Mouse (Mus musculus) gastrocnemius, postnatal 10 days (tissue): ENCODE measurements around the gene Atxn1. TPM values are rescaled to one million over a fixed set of nuclear protein-coding genes. Genes with fewer than 3 reads are reported as not detected.

ENCODE experiments used
- DNase-seq: peaks from one replicate; pipeline ENCODE4 v3.0.0; 2021; ENCODE audit warnings: mixed read lengths
- total RNA-seq, 2 experiments: library from RNA; stranded (reverse); gene quantifications; 2 replicates each; pipeline ENCODE4 v1.2.3; 2021

Atxn1 gene
- total RNA-seq, 2 experiments from 2014 or later = 27.7 to 33.5 TPM

DNA sequence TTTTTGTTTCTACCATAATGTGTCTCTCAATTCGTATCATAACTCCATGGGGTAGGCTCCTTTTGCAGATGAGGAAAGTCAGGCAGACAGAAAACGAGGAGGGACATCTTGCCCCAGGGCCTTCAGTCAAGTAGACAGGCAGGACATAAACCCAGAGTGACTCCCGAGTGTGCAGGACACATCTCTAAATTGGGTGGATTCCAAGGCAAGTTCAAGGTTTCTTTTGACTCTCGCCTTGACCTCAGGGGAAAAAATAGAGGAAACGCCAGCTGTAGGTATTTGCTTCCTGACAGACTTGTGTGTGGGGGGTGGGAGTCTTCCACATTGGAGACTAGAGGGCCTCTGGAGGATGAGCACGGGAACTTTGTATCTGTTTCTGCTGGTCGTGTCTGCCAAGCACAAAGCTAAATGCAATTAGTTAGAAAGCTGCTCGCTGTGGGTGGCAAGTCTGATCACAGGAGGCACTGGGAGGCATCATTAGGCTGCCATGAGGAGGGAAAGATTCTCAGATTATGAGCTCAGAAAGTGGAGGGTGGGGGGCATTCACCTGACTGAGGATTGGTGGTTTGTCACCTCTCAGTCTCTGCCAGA lies 449.9 kb downstream of the Atxn1 start:
- DNase-seq = no peak

DNA sequence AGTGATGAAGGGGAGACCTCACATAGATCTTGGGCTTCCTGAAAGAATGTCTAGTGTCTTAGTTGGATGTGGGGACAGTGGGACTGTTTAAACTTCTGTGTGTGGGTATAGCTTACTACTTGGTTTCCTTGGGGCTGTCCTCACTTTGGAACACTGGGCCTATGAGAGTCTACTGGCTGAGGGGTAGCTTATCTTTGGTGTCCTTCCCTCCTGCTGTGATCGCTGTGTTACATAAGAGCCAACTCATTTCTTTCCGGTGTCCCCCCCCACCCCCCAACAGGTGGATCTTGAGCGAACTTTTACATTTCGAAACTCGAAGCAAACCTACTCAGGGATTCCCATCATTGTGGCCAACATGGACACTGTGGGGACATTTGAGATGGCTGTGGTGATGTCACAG lies 450.7 kb downstream of the Atxn1 start:
- DNase-seq = no peak

DNA sequence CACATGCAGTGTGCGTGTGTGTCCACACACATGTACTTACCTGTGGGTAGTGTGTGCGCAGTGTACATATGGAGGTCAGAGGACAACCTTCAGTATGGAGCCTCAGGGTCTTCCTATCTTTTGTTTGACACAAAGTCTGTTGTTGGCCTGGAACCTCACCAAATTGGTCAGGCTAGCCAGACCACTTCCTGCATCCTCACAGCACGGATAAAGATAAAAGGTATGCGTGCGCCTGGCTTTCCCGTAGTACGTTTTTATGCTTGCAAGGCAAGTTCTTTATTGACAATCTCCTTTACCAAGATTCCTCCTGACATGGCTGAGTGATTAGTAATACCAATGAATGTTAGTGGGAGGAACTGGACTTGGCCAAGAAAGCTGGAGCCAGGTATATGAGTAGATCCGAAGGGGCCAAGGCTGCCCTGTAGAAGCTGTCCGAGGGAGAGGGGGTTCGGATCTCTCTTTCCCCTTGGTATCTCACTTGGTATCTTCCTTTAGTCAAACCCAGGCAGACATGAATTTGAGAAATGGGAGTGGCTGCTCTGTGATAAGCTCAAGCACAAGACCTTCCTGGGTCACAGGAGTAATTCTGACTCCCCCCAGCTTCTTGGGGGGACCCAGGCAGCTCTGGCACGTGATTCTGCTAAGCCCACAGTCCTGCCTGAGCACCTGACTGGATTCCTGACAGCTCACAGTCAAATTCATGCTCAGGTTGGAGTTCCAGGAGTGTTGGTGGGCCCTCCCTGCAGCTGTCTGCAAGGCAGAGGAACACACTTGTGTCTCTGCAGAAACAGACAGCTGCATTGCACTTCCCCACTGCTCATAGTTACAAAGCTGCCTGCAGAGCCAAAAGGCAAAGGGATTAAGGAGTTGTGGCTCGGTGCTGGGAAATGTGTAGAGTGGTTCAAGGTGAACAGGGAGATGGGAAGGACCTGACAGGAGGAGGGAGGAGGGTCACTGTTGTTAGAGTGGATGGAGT lies 451.5 kb downstream of the Atxn1 start:
- DNase-seq = no peak

DNA sequence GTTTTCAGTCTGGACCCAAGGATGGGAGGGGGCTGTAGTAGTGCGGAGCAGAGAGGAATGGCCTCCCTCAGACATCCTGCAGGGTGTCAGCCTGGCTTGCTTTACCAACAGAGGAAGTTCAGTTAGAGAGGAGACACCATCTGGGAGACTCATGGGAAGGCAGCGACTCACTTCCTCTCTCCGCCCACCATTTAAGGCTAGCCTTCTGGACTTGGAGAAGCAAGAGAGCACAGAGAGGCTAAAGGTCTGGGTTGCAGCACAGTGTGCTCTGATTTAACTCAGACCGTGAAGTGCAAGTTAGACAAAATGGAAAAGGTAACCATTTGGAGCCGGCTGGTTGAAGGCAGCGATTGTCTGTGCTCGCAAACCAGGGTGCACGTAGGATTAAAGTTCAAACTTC lies 452.3 kb downstream of the Atxn1 start:
- no peak for DNase-seq

DNA sequence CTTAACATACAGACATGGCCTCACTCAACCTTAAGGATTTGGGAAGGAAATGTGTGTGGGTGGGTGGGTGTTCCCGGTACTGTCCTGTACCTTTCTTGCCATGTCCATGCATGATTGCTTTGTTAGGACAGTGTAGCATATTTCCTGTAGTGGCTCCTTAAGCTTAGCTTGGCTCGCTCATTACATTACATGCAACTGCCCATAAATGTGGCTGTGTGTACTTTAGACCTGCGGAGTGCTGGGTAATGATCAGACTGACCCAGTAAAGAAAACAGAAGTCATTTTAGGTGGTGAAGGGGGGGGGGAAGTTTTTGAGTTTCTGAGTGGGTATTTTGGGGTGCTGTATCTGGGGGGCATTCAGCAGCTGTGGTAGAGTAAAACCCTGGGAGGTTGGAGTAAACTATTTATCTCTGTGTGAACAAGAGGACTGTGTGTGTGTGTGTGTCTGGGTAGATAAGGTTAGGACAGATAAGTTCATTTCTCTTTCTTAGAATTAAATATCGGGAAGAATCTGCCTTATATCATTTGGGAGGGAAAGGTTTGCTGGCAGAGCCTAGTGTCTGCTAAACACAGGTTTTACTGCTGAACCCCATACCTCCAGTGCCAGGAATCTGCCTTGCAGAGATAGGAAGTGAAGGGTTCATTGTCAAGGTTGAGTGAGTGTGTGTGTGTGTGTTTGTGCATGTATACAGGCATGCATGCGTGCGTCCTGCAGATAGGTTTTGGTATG lies 452.9 kb downstream of the Atxn1 start:
- DNase-seq = no peak

DNA sequence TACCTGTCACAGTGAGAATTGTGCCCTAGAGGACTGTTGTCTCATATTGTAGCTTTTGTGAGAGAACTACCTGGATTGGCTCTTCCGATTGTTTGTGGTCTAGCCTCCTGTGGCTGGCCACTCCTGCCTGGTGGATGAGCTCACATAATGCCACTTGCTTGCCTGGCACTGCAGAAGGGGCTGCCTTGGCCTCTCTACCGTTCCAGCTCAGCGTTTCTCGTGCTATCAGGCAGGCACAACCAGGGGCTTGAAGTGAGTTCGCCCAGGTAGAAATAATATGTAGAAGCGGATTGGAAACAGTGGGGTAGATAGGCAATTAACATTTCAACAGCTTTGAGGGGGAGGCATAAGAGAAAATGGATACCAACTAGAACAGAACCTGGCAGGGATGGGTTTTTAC lies 455.4 kb downstream of the Atxn1 start:
- DNase-seq = no peak

- DNase-seq = peak; percentile 62
Measured at GRCm38 (mm10) chr13:45508495-45508894, 456.3 kb downstream of the Atxn1 start.

GRCm38 (mm10) chr13:45507274-45508229 lies 457.3 kb downstream of the Atxn1 start, which contains the start of gene Gmpr:
Gene Gmpr, plus strand, starts transcription at chr13:45507444.
- peak; percentile 74 for DNase-seq

GRCm38 (mm10) chr13:45505546-45505945 lies 459.3 kb downstream of the Atxn1 start:
- no peak for DNase-seq

- no peak for DNase-seq
Measured at GRCm38 (mm10) chr13:45502791-45503190, 462.0 kb downstream of the Atxn1 start.

- no peak for DNase-seq
Measured at GRCm38 (mm10) chr13:45499906-45500305, 464.9 kb downstream of the Atxn1 start.
